Mouse (Mus musculus): ENCODE data around the gene Ccdc57.

- no peak for TF ChIP-seq EP300 (IDR thresholded peaks at IDR 0.05; ENCODE audit: low read depth)
- TF ChIP-seq CTCF (IDR thresholded peaks at IDR 0.05; ENCODE audit: low read depth): no peak
Measured at GRCm38 (mm10) chr11:120962909-120963308, 30.2 kb upstream of the Ccdc57 start.
